Mouse (Mus musculus): Measurements from ENCODE around the gene Pcbp3. TPM values are rescaled to one million over a fixed set of nuclear protein-coding genes. Genes with fewer than 3 reads are reported as not detected.

Gene Pcbp3
- polyA plus RNA-seq, 1 experiment from 2014 or later: 49.3 TPM

GRCm38 (mm10) chr10:76918086-76918485 is 43.6 kb downstream of the Pcbp3 start:
- Histone ChIP-seq H3K4me1 (no peaks in the 10 kb centered on the region), H3K9ac (no peak overlapping the region), H3K36me3 (ENCODE audit: poor library complexity, severe bottlenecking) (0 out of 2 replicates have a peak, but pooled peaks cover 4% of the 10 kb centered on the region), H3K4me3 (no peak overlapping the region), H3K4me2 (no peak overlapping the region), H3K27me3 (no peaks in the 10 kb centered on the region), H3K27ac (no peak overlapping the region), H3K9me3 (replicated peaks) (no peaks in the 10 kb centered on the region)
- no peak for ATAC-seq
- WGBS: 82% methylated on average over 3 of the region's 3 CpGs

DNA sequence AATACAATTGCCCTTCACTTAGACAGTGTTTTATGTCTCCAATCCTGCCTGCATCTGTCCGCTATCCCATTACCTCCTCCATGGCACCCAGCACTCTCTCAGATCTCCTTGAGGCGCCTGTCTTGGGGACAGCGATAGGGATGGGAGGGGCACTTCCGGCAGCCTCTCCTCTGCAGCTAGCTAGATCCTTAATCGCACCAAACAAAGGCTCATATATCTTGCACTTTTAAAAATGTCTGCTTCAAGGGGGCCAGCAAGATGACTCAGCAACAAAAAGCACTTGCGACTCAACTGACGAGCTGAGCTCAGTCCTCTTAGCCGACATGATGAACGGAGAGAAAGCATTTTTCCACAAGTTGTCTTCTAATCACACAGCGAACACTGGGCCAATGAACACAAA is 55.3 kb downstream of the Pcbp3 start:
- Histone ChIP-seq H3K4me1 (peaks cover 17% of the 10 kb centered on the region), H3K4me2 (no peak overlapping the region), H3K27me3 (no peaks in the 10 kb centered on the region), H3K4me3 (no peak overlapping the region), H3K9ac (no peak overlapping the region), H3K36me3 (ENCODE audit: poor library complexity, severe bottlenecking) (no peaks in the 10 kb centered on the region), H3K27ac (no peak overlapping the region), H3K9me3 (replicated peaks) (no peaks in the 10 kb centered on the region)
- ATAC-seq: no peak
- 87% methylated on average over 10 of the region's 10 CpGs for WGBS

DNA sequence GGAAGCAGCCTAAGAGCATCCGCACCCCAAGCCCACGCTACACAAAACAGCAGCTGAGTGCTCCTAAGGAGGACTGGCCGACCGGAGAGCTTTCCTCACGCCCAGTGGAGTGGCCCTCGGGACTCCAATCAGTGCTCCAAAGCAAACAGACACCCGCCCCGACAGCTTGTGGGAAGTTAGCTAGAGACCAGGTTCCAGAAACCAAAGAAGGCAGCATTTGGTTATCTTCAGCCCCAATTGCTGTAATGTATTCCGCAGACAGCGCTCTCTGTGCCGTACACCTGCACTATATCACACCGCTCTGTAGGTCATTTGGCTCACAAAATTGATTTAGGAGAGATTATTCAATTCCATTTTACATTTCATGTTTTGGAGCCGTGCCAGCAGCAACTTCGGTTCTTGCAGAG is 55.7 kb downstream of the Pcbp3 start:
- H3K36me3 ChIP-seq (ENCODE audit: poor library complexity, severe bottlenecking): no peaks in the 10 kb centered on the region
- ATAC-seq: no peak
- peaks cover 17% of the 10 kb centered on the region for H3K4me1 ChIP-seq
- H3K9ac ChIP-seq: no peak overlapping the region
- H3K27me3 ChIP-seq: no peaks in the 10 kb centered on the region
- H3K9me3 ChIP-seq (replicated peaks): no peaks in the 10 kb centered on the region
- WGBS: 85% methylated on average over 14 of the region's 14 CpGs
- no peak overlapping the region for H3K27ac ChIP-seq
- no peak overlapping the region for H3K4me2 ChIP-seq
- H3K4me3 ChIP-seq: no peak overlapping the region

GRCm38 (mm10) chr10:76903694-76904093 is 58.0 kb downstream of the Pcbp3 start:
- 70% methylated on average over 3 of the region's 3 CpGs for WGBS
- Histone ChIP-seq H3K27me3 (no peaks in the 10 kb centered on the region), H3K4me1 (peaks cover 17% of the 10 kb centered on the region), H3K36me3 (ENCODE audit: poor library complexity, severe bottlenecking) (no peaks in the 10 kb centered on the region), H3K4me2 (no peak overlapping the region), H3K9me3 (replicated peaks) (no peaks in the 10 kb centered on the region), H3K9ac (no peak overlapping the region), H3K4me3 (no peak overlapping the region), H3K27ac (no peak overlapping the region; the same call in 1 of the 2 replicates)
- no peak for ATAC-seq

DNA sequence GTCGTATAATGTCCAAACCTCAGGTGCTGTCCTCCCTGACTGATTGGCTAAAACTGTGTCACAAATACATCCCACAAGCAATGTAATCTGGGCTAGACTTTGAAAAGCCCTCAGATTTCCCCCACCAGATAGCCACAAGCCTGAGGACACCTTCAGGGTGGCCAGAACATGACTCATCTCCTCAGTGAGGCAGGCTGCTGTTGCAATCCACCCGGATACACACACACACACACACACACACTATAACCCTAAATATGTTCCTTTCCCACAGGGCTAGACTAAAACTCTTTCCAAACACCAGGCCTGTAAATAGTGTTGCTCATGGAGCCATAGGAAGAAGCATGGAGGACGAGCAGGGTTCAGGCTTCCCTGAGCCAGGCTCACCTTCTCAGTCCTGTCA is 58.6 kb downstream of the Pcbp3 start:
- no peaks in the 10 kb centered on the region for H3K36me3 ChIP-seq (ENCODE audit: poor library complexity, severe bottlenecking)
- ATAC-seq: no peak
- no peaks in the 10 kb centered on the region for H3K9me3 ChIP-seq (replicated peaks)
- H3K27me3 ChIP-seq: no peaks in the 10 kb centered on the region
- no peak overlapping the region for H3K9ac ChIP-seq
- WGBS: 87% methylated on average over 3 of the region's 3 CpGs
- peaks cover 17% of the 10 kb centered on the region for H3K4me1 ChIP-seq
- no peak overlapping the region; the same call in 1 of the 2 replicates for H3K27ac ChIP-seq
- no peak overlapping the region for H3K4me2 ChIP-seq
- no peak overlapping the region for H3K4me3 ChIP-seq

GRCm38 (mm10) chr10:76902588-76902987 is 59.1 kb downstream of the Pcbp3 start:
- Histone ChIP-seq H3K27me3 (no peaks in the 10 kb centered on the region), H3K9me3 (replicated peaks) (no peaks in the 10 kb centered on the region), H3K9ac (no peak overlapping the region), H3K4me2 (no peak overlapping the region), H3K36me3 (ENCODE audit: poor library complexity, severe bottlenecking) (no peaks in the 10 kb centered on the region), H3K27ac (peak overlapping the region; percentile 31; the same call in 1 of the 2 replicates), H3K4me3 (no peak overlapping the region), H3K4me1 (peaks cover 17% of the 10 kb centered on the region)
- ATAC-seq: peak; percentile 63; the same call in 1 of the 2 replicates
- WGBS: 19% methylated on average over 6 of the region's 6 CpGs

DNA sequence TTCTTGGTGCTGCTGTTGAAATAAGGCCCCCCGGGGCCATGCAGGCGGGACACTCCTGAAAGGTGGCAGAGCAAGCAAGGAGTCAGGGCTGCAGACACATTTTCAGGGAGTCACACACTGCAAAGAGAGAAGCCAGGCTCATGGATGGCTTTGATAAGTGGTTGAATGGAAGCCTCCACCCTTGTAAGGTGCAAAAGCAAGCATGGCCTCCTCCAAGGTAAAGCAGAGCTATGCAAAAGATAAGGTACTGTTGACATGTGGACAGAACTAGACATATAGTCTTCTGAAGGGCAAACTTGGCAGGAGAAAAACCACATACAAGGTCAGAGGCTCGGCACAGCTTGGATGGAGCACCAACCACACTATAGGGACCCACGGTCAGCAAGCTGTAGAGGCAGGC is 63.3 kb downstream of the Pcbp3 start:
- Histone ChIP-seq H3K9ac (no peak overlapping the region), H3K4me3 (no peak overlapping the region), H3K36me3 (ENCODE audit: poor library complexity, severe bottlenecking) (no peaks in the 10 kb centered on the region), H3K4me2 (no peak overlapping the region), H3K4me1 (peaks cover 15% of the 10 kb centered on the region), H3K27me3 (no peaks in the 10 kb centered on the region), H3K9me3 (replicated peaks) (0 out of 2 replicates have a peak, but pooled peaks cover 4% of the 10 kb centered on the region), H3K27ac (no peak overlapping the region)
- 89% methylated on average over 4 of the region's 4 CpGs for WGBS
- ATAC-seq: no peak

DNA sequence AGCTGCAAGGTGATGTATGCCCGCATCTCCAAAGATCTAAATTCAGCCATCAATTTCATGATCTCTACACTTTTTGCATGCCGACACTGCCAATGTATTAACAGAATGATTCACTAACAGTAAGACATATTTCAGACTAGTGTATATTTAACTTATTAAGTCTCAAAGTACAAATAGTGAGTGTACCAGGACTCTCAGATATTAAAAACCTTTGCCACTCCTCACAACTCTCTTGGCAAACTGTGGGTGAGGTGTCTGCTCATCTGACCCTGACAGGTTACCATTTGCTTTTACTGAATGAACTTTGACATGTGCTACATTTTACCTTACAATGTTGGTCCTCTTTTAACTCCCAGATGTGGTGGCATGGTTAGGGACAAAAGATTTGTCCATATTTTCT is 70.2 kb downstream of the Pcbp3 start:
- Histone ChIP-seq H3K4me2 (no peak overlapping the region), H3K9me3 (replicated peaks) (0 out of 2 replicates have a peak, but pooled peaks cover 4% of the 10 kb centered on the region), H3K27ac (no peak overlapping the region), H3K9ac (no peak overlapping the region), H3K36me3 (ENCODE audit: poor library complexity, severe bottlenecking) (no peaks in the 10 kb centered on the region), H3K4me1 (no peaks in the 10 kb centered on the region), H3K4me3 (no peak overlapping the region), H3K27me3 (no peaks in the 10 kb centered on the region)
- WGBS: 97% methylated on average over 2 of the region's 2 CpGs
- no peak for ATAC-seq

DNA sequence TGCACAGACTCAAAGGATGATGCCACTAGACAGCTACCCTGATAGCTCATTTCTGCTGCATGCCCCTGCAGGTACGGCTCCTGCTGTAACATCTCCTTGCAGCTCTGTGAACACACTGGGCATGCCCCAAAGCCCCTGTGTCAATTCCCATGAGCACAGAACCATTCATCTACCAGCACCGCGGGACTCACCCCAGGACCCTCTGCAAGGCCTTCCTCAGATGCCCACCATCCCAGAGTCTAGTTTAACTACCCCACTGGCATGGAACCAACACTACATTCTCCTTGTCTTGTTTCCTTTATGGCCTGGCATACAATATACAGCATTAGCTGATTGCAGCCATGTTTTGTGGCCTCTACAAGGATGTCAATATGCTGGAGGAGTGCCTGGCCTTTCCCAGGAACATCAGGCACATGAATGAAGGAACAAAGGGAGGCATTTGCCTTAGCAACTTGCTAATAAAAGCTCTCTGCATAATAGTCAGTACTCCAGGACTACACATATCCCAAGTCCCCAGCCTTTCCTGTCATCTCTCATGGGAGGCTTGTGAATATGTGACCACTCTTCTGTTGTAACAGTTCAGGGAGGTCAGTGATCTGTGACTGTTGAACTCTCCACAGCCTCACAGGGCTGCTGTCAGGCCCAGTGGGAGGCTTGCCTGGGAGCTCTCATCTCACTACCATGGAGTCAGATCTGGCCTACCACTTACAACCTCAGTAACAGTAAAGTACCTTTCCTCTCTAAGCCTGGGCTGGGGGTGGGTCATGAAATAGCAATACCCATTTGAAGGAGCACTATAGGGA is 78.0 kb downstream of the Pcbp3 start:
- Histone ChIP-seq H3K27ac (0 out of 2 replicates have a peak overlapping the region, but pooled peaks have one; percentile 25), H3K4me3 (no peak overlapping the region), H3K36me3 (ENCODE audit: poor library complexity, severe bottlenecking) (no peaks in the 10 kb centered on the region), H3K27me3 (no peaks in the 10 kb centered on the region), H3K4me2 (no peak overlapping the region), H3K4me1 (peaks cover 17% of the 10 kb centered on the region), H3K9me3 (replicated peaks) (no peaks in the 10 kb centered on the region), H3K9ac (no peak overlapping the region)
- WGBS: 82% methylated on average over 3 of the region's 3 CpGs
- no peak for ATAC-seq

DNA sequence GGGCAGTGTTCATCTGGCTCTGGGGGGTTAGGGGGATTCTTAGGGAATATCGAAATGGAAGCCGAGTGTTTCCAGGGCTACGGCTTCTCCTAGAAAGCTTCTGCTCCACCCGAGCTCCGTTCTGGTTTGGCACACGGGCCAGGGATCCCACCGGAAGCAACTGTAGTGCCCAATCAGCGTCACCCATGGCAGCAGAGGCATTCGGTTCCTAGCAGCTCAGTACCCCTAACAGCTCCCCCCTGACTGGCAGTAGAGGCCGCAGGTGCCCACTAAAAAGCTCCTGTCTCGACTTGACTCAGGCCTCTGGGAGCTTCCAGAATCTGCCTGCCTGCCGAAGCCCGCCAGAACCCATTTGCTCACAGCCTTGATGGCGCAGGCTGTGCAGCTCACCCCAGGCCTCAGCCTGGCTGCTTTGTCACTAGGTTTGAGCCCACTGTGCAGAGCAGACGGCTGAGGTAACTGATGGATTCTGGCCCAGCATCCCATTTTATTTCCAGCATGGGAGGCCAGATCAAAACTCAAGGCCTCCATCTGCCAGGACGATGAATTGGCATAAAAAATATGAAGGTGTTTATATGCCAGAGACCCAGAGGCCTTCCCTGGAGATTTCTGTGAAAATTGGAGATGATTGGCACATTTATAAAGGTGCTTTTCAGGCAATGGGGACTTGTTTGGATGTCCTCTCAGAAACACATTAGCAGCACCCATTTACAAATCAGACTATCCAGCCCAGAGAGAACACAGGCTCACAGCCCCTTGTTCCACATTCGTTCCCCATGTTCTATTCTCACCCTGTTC is 78.8 kb downstream of the Pcbp3 start:
- H3K4me2 ChIP-seq: no peak overlapping the region
- H3K4me1 ChIP-seq: peaks cover 17% of the 10 kb centered on the region
- H3K9ac ChIP-seq: no peak overlapping the region; the same call in 1 of the 2 replicates
- ATAC-seq: no peak
- no peak overlapping the region for H3K4me3 ChIP-seq
- 0 out of 2 replicates have a peak overlapping the region, but pooled peaks have one; percentile 25 for H3K27ac ChIP-seq
- no peaks in the 10 kb centered on the region for H3K9me3 ChIP-seq (replicated peaks)
- no peaks in the 10 kb centered on the region for H3K36me3 ChIP-seq (ENCODE audit: poor library complexity, severe bottlenecking)
- no peaks in the 10 kb centered on the region for H3K27me3 ChIP-seq
- WGBS: 72% methylated on average over 17 of the region's 17 CpGs

- 76% methylated on average over 5 of the region's 5 CpGs for WGBS
- ATAC-seq: no peak
- no peaks in the 10 kb centered on the region for H3K36me3 ChIP-seq (ENCODE audit: poor library complexity, severe bottlenecking)
- no peak overlapping the region for H3K4me2 ChIP-seq
- H3K4me1 ChIP-seq: peaks cover 17% of the 10 kb centered on the region
- H3K9ac ChIP-seq: no peak overlapping the region
- no peak overlapping the region for H3K27ac ChIP-seq
- no peaks in the 10 kb centered on the region for H3K9me3 ChIP-seq (replicated peaks)
- H3K4me3 ChIP-seq: no peak overlapping the region
- H3K27me3 ChIP-seq: no peaks in the 10 kb centered on the region
These were observed 79.8 kb downstream of the Pcbp3 start for GRCm38 (mm10) chr10:76881900-76882299.

GRCm38 (mm10) chr10:76875310-76875709 is 86.4 kb downstream of the Pcbp3 start:
- no peak overlapping the region for H3K4me3 ChIP-seq
- H3K36me3 ChIP-seq (ENCODE audit: poor library complexity, severe bottlenecking): no peaks in the 10 kb centered on the region
- no peaks in the 10 kb centered on the region for H3K9me3 ChIP-seq (replicated peaks)
- no peak for ATAC-seq
- no peak overlapping the region for H3K27ac ChIP-seq
- H3K4me1 ChIP-seq: no peaks in the 10 kb centered on the region
- H3K9ac ChIP-seq: no peak overlapping the region
- H3K4me2 ChIP-seq: no peak overlapping the region
- no peaks in the 10 kb centered on the region for H3K27me3 ChIP-seq
- 79% methylated on average over 6 of the region's 6 CpGs for WGBS
